Mouse (Mus musculus): ENCODE measurements around the gene Med15.

DNA sequence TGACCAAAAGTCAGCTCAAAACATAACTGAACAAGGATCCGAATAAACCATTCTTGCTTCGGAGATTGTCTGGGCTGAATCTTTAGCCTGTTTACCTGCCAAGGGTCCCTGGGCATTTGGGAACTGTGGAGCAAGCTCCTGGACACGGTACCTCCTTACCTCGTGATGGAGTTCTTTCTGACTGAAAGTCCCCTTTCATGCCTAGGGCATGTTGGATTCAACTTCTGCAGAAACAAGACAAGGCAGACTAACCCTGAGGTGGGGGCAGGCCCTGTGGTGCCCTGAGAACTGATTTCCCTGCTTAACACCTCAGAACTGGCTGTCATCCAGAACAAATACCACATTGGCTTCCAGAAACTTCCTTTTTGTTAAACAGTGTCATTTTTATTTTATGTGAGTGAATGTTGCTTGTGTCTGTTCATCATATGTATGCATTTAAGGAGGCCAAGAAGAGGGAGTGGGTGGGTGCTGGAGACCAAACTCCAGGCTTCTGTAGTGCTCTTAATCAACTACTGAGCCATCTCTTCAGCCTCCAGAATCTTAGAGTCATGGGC lies 89.2 kb downstream of the Med15 start:
- TF ChIP-seq CTCF (IDR thresholded peaks at IDR 0.05; ENCODE audit: low read depth) (no peak), EP300 (optimal IDR thresholded peaks at IDR 0.05) (no peak)

Data from stomach, postnatal 0 days (tissue).